Mouse (Mus musculus): ENCODE results near the gene Ttll12. TPM values are rescaled to one million over a fixed set of nuclear protein-coding genes. Genes with fewer than 3 reads are reported as not detected.

The Ttll12 gene
- total and polyA plus RNA-seq, 3 experiments, result 43.9 to 76.5 TPM; not detected in 1

DNA sequence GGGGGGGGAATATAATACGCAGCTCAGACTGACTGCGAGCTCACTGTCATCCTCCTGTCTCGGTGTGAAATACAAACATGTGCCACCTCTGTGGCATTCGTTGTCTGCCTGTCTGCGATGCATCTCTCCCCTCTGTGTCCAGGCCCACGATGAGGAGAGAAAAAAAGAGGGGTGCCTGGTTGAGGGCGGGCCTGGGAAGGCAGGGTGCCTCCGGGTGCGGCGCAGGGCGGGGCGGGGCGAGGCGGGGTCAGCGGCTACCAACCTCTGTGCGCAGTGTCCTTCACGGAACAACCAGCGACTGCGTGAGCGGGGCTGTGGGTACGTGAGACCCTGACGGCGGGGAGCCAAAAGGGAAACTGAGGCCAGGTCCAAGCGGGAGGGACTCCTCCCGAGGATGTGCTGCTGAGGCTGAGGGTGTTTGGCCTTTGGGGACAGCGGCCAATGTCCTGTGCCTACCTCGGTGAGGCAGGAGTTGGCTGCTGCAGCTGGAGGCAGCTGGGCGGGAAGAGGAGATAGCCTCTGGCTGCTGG is 31.6 kb downstream of the Ttll12 start, which contains the start of the genes Tspo and Mcat:
Gene Tspo (plus strand): TSS at position 266 of the 530 bp plus-strand sequence.
Gene Mcat (minus strand): TSS at position 461 of the 530 bp plus-strand sequence.
- H3K9ac ChIP-seq (ENCODE audit: control insufficient read depth, low read depth, low read length, poor library complexity, severe bottlenecking), result peak within 1 kb of the TSS; percentile 74
- peaks cover 0 to 13% of the 10 kb centered on the region in 2 experiments; a peak in 2 of 4 replicates for H3K36me3 ChIP-seq (ENCODE audit: control insufficient read depth in 1 of 2, insufficient read depth in 2 of 2, low read length in 2 of 2)
- H3K9me3 ChIP-seq (replicated peaks; ENCODE audit: insufficient read depth, low read length), result no peaks in the 10 kb centered on the region
- TF ChIP-seq ZNF384 (IDR thresholded peaks at IDR 0.05; ENCODE audit: low read depth, low read length) (peak; percentile 69), TAL1 (IDR thresholded peaks at IDR 0.05; ENCODE audit: low read length) (no peak), MYB (IDR thresholded peaks at IDR 0.05; ENCODE audit: low read depth, low read length) (no peak), ELF1 (IDR thresholded peaks at IDR 0.05; ENCODE audit: low read depth, low read length) (no peak), BHLHE40 (IDR thresholded peaks at IDR 0.05; ENCODE audit: borderline replicate concordance, low read depth, low read length) (no peak), MAX (IDR thresholded peaks at IDR 0.05; ENCODE audit: low read length) (no peak), MAZ (IDR thresholded peaks at IDR 0.05; ENCODE audit: low read depth, low read length) (no peak), MXI1 (IDR thresholded peaks at IDR 0.05; ENCODE audit: low read depth, low read length) (peak; percentile 69), RAD21 (IDR thresholded peaks at IDR 0.05; ENCODE audit: low read depth, low read length) (no peak), NRF1 (IDR thresholded peaks at IDR 0.05; ENCODE audit: insufficient read depth, low read depth, low read length, poor library complexity, severe bottlenecking) (peak; percentile 53; the same call in 1 of the 2 replicates), NELFE (IDR thresholded peaks at IDR 0.05; ENCODE audit: low read depth, low read length) (peak; percentile 50), RCOR1 (IDR thresholded peaks at IDR 0.05; ENCODE audit: low read depth, low read length) (no peak), POLR2AphosphoS2 (IDR thresholded peaks at IDR 0.05; ENCODE audit: low read length) (no peak; the same call in 1 of the 2 replicates), SIN3A (IDR thresholded peaks at IDR 0.05; ENCODE audit: low read length) (0 out of 2 replicates have a peak, but pooled peaks have one; percentile 38), CTCF (IDR thresholded peaks at IDR 0.05 in 2 of 3, conservative IDR thresholded peaks at IDR 0.05 in 1 of 3; ENCODE audit: control insufficient read depth in 1 of 3, insufficient read depth in 1 of 3, low read depth in 2 of 3, low read length in 3 of 3, poor library complexity in 1 of 3, severe bottlenecking in 1 of 3) (no peak), SMC3 (IDR thresholded peaks at IDR 0.05; ENCODE audit: low read depth, low read length) (no peak), HCFC1 (IDR thresholded peaks at IDR 0.05; ENCODE audit: low read depth, low read length) (no peak), MYC (IDR thresholded peaks at IDR 0.05; ENCODE audit: low read depth, low read length) (peak; percentile 21), MEF2A (IDR thresholded peaks at IDR 0.05; ENCODE audit: extremely low read depth, insufficient replicate concordance, low read depth, low read length, poor library complexity, severe bottlenecking) (no peak)
- H3K27ac ChIP-seq (ENCODE audit: control insufficient read depth, low read depth, low read length), result peak within 1 kb of the TSS; percentile 74
- peak; percentile 80 for DNase-seq (ENCODE audit: low read depth, low spot score)
- H3K4me1 ChIP-seq (ENCODE audit: control insufficient read depth in 1 of 2, insufficient read depth in 2 of 2, low read length in 2 of 2), result peaks cover 9 to 31% of the 10 kb centered on the region in 2 experiments
- peaks cover 2% of the 10 kb centered on the region; the same call in 1 of the 2 replicates for H3K79me2 ChIP-seq (ENCODE audit: control insufficient read depth, insufficient read depth, low read length, poor library complexity)
- H3K4me3 ChIP-seq (ENCODE audit: control insufficient read depth in 1 of 2, insufficient read depth in 1 of 2, low read depth in 2 of 2, low read length in 2 of 2), result peak within 1 kb of the TSS; percentile 72 to 95
- H3K27me3 ChIP-seq (ENCODE audit: control insufficient read depth in 1 of 2, insufficient read depth in 2 of 2, low read length in 2 of 2), result no peaks in the 10 kb centered on the region
